Mouse (Mus musculus) 3134 (cell line): ENCODE measurements around the gene Mdh1.
"Not testable (repeated sequence)": the region's sequence is repeated elsewhere in the genome, so short reads cannot be mapped to it uniquely, and the experiment has no call there.

Experiments
- DNase-seq: peaks from one replicate; pipeline ENCODE4 v3.0.0-alpha.2; 2011; ENCODE audit warnings: low spot score; ENCODE audit not compliant: insufficient read length; ENCODE audit errors: extremely low read depth

The Mdh1 gene

DNA sequence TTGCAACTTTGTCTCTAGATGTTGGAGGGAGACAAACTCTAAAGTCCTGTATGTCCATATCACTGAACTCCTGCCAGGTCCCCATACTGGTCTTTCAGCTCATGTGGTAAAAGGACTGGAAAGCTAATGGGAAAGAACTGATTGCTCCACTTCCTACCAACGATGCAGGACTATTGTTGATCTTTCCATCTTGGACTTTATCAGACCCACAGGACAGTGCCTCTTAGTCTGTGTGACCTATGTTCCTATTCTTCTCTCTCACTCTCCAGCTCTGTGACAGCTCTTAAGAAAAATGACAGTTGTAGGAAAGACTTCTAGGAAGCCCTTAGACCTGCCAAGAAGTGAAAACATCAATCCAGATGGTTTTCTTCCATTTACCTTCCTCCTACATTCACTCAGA lies 25.5 kb downstream of the Mdh1 start:
- DNase-seq, result no peak

DNA sequence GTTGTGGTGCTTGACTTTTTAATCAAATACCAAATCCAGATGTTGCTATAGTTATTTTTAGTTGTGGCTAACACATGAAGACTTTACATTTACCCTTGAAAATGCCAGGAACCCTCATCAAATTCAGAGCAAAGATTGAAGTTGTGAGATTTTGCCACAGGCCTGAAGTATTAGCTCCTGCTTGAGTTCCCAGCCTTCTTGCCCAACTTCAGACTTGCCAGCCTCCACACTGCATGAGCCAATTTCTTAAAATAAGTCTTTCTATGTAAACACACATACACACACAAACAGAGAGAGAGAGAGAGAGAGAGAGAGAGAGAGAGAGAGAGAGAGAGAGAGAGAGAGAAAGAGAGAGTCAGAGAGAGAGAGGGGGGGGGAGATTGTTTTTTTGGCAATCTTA lies 26.2 kb downstream of the Mdh1 start:
- DNase-seq, result no peak

DNA sequence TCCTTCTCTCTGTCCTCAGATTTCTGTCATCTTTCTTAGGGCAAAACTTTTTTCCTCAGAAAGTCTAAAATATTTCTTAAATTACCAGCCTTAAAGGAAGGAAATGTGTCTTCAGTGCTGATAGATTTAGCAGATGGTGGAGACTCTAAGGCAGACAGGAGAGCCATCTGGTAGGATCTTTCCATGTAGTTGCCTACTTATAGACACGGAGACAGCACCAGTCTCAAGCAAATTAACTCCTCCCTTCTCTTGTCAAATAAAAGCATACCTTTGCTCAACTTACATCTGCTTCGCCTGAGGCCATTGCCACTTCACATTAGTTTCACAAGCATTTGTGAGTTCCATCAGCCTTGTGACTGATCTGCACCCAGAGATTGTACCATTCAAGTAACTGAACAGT lies 27.1 kb downstream of the Mdh1 start:
- no peak for DNase-seq

DNA sequence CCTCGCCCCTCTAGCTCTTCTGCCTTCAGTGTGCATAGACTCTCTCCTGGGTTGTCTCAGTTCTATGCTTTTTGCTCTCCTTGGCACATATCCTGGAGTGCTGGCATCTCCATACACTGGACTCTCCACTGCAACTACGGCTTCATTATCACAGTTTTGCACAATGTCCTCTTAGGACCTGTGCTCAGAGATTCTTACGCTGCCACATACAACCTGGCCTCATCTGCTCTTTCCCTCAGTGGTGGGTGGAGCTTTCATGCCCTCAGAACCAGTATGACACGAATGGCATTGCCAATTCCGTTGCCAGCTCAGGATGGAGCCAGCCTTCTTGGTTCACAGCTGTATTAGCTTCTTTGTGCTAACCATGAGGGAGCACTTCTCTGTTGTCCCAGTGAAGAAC lies 29.4 kb downstream of the Mdh1 start:
- no peak for DNase-seq

DNA sequence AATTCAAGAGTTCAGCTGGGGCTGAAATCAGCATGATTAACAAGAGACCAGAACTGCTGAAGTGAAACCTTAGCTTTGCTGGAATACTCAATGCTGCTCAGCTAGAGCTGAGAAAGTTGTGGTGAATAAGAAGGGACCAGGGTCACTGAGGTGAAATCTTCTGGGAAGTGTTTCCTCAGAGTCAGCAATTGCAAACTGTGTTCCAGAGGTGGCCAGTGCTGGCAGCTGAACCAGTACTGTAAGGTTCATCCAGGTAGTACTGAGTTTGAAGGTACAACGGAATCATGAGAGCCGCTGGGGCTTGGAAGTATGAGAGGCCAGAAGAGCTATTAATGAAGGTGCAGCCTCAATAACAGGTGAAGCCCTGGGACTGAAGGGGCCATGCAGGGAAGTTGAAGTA lies 31.5 kb downstream of the Mdh1 start:
- no peak for DNase-seq

DNA sequence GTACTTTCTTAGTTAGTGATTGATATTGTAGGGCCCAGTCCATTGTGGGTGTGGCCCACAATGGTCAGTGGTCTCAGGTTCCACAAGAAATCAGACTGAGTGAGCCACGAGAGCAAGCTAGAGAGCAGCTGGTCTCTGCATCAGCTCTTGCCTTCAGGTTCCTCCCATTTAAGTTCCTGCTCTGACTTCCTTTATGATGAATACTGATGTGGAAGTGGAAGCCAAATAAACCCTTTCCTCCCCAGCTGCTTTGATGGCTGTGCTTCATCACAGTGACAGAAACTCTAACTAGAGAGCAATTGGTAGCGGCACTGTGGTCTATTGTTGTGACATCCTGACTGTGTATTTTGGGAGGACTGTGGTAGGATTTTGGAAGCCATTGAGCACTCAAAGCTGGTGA lies 32.1 kb downstream of the Mdh1 start:
- DNase-seq, result no peak

DNA sequence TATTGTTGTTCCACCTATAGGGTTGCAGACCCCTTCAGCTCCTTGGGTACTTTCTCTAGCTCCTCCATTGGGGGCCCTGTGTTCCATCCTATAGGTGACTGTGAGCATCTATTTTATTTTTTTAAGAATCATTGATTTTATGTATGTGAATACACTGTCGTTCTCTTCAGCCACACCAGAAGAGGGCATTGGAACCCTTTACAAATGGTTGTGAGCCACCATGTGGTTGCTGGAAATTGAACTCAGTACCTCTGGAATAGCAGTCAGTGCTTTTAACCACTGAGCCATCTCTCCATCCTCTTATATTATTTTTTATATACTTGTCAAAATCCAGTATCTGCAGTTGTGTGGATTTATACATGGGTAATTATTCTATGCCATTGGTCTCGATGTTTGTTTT lies 41.3 kb downstream of the Mdh1 start:
- DNase-seq, result not testable (repeated sequence)

DNA sequence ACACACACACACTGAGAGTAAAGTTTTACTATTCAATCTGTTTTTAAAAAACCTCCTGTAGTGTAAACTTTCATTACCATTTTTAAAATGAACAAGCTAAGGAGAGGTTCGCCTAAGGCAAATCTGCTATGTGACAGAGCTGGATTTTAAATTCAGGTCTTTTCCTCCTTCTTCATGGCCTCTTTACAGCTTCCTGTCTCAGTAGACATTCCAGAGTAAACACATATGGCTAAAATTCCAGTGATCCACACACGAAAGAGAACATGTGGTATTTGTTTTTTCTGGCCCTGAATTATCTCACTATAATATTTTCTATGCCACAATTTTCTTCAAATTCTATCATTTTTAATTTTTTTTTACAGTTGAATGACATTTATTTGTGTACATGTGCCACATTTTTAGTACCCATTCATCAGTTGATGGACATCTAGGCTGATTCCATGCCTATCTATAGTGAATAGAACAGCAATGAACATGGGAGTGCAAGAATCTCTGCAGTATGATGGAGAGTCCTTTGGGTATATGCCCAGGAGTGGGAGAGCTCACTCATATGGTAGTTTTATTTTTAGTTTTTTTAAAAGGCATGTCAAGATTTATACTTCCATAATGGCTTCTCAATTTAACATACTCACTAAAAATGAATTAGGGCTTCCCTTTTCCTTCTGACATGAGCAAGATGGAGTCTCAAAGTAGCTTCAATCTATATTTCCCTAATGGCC lies 43.3 kb downstream of the Mdh1 start:
- DNase-seq, result no peak

DNA sequence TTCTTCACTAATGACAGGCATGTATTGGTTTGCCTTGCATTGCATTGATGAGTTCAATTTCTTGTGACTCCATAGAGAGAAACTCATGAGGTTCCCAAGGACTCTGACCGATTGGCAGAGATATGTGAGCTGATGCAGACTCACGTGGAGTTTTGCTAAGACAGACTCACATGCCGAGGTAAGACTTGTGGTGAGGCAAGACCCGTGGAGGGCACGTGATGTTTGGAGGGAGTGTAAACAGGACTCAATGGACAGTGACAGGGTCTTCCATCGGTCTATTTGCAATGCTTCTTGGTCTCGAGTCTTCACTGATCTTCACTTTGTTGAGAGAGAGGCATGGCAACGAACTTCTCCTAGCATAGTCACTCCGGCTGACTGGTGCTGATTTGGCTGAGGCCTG lies 54.4 kb downstream of the Mdh1 start:
- DNase-seq, result no peak

DNA sequence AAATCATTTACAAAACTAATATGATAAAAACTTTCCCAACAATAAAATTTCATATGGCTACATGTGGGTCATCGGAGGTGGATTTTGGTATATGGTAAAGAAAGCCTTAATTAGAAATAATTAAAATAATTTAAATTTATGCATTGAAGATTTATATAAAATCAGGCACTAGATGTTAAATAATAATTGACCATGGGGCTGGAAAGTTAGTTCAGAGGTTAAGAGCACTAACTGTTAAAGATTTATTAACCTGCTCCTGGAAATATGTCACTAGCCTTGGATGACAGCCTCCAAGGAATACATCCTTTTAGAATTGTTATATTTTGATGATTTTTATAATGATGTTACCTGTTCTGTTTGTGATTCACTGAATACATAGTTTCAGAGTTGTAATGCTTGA lies 55.8 kb downstream of the Mdh1 start:
- DNase-seq, result not testable (repeated sequence)

DNA sequence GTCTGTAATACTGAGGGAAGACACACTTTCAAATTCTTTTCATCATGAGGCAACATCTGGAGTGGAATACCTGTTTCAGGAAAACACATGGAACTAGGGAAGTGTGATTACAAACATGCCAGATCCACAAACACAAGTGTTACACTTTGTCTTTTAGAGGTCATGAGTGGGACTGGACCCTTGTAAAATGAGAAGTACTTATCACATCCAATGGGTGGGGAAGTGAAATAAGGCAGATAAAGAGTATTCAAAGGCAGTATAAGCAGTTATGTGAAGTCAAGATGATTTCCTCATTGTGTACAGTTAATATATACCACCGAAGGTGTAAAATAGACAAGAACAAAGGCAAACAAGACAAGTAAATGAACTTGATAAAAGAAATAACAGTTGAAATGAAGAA lies 61.6 kb downstream of the Mdh1 start:
- not testable (repeated sequence) for DNase-seq

DNA sequence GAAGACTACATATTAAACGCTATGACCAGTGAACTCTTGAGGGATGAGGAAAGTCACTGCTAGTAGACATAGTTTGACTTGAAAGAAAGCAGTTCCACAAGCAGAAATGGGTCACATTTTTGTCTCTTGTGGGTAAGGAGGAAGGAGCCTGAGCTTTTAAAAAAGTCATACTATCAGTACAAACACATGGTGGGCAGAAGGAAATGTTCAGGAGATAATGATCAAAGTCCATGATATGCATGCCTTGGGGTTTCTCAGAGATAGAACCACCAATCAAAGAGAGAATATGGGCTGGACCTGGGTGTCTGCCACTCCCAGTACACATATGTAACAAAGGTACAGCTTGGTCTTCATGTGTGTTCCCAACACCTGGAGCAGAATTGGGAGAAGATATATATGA lies 63.5 kb downstream of the Mdh1 start:
- DNase-seq, result not testable (repeated sequence)

DNA sequence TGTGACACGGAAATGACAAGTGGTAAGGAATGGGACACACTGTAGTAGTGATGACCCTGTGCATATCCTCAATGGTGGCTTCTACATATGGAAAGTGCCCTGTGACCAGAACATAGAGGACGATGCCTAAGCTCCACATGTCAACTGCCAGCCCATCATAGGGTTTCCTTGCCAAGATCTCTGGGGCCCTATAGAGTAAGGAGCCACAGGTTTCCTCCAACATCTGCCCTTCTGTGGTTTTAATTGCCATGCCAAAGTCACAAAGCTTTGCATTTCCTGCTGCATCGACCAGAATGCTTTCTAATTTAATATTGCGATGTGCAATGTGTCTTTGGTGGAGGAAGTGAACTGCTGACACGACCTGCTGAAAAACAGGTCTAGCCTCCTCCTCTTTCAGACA lies 65.1 kb downstream of the Mdh1 start:
- not testable (repeated sequence) for DNase-seq
